Mouse (Mus musculus): ENCODE measurements around the gene Serinc4. TPM values are rescaled to one million over a fixed set of nuclear protein-coding genes. Genes with fewer than 3 reads are reported as not detected.

Gene Serinc4
- polyA plus RNA-seq, 1 experiment from 2014 or later: 1.3 TPM

DNA sequence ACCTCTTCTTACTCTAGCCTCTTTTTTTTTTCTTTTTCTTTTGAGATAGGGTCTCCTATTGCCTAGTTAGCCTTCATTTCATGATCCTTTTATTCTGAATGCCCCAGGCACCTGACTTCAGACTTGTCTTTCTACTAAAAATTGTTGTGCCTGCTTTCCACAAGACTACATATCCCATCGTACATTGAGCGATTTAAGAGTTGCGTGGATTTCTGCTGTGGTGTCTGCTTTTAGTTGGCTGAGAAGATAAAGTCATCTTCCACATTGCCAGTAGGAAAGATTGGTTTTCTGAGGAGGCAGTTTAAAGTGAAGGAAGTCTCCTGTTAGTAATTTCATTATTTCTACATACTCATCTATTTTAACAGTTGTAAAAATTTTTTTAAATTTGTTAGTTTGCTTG is 41.0 kb downstream of the Serinc4 start:
- 87% methylated on average over 3 of the region's 3 CpGs for WGBS
- peak overlapping the region; percentile 97; the same call in 1 of the 2 replicates for H3K9ac ChIP-seq (replicated peaks)
- no peaks in the 10 kb centered on the region for H3K27me3 ChIP-seq
- H3K4me2 ChIP-seq (replicated peaks): peak overlapping the region; percentile 70
- no peak for ATAC-seq (replicated peaks)
- H3K36me3 ChIP-seq: peaks cover 16% of the 10 kb centered on the region
- peak overlapping the region; percentile 91; the same call in 1 of the 2 replicates for H3K4me3 ChIP-seq
- no peaks in the 10 kb centered on the region for H3K9me3 ChIP-seq
- no peak overlapping the region for H3K27ac ChIP-seq (replicated peaks)
- H3K4me1 ChIP-seq: peaks cover 31% of the 10 kb centered on the region

DNA sequence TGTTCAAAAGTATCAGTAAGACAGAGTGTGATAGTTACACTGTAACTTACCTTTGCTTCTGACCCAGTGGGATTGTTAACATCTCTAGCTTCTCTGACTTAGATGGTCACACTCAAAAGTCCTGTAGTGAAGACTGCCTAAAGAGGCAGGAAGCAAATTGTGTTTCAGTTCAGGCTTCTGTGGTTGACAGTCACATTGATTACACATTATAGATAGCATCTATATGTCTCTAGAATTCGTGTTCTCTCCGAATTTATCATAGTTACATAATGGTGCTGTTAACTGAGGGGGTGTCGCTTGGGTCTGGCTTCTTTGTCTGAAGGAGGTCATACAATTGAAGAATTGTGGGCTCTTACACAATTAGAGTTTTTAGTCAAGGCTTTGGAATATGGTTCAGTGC is 41.5 kb downstream of the Serinc4 start:
- H3K27me3 ChIP-seq: no peaks in the 10 kb centered on the region
- no peak overlapping the region for H3K27ac ChIP-seq (replicated peaks)
- H3K4me2 ChIP-seq (replicated peaks): peak overlapping the region; percentile 70
- H3K4me1 ChIP-seq: peaks cover 31% of the 10 kb centered on the region
- peak overlapping the region; percentile 97; the same call in 1 of the 2 replicates for H3K9ac ChIP-seq (replicated peaks)
- WGBS: 65% methylated on average over 3 of the region's 3 CpGs
- peak overlapping the region; percentile 91 for H3K4me3 ChIP-seq
- peaks cover 16% of the 10 kb centered on the region for H3K36me3 ChIP-seq
- no peaks in the 10 kb centered on the region for H3K9me3 ChIP-seq
- no peak for ATAC-seq (replicated peaks)

DNA sequence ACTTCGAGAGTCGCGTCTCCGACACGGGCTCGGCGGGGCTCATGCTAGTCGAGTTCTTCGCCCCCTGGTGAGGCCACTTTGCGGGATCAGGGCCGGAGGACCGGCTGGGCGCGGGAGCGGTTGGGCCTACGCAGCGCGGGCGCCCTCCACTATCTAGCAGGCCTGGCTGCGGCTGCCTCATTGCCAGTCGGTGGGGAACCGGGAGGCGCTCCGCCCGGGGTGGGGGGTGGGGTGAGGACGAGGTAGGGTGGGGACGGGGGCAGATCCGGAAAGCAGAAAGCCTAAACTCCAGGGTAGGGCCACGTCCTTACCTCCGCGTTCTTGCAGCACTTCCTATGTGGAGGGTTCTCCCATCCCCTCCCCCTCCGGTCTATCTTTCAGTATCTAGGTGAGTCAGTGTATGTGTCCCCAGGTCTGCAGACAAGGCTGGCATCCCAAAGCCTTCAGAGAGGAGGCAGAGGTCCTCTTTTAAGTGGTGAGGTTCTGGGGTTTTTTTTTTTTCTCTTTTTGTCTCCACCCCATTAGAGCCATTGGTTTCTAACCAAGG is 42.4 kb downstream of the Serinc4 start:
- peak; percentile 65 for ATAC-seq (replicated peaks)
- Histone ChIP-seq H3K9me3 (no peaks in the 10 kb centered on the region), H3K4me2 (replicated peaks) (peak overlapping the region; percentile 70), H3K27me3 (no peaks in the 10 kb centered on the region), H3K4me3 (peak overlapping the region; percentile 91), H3K4me1 (peaks cover 31% of the 10 kb centered on the region), H3K36me3 (peaks cover 12% of the 10 kb centered on the region), H3K27ac (replicated peaks) (peak overlapping the region; percentile 97), H3K9ac (replicated peaks) (peak overlapping the region; percentile 97)
- WGBS: under 1% methylated on average over 32 of the region's 32 CpGs

DNA sequence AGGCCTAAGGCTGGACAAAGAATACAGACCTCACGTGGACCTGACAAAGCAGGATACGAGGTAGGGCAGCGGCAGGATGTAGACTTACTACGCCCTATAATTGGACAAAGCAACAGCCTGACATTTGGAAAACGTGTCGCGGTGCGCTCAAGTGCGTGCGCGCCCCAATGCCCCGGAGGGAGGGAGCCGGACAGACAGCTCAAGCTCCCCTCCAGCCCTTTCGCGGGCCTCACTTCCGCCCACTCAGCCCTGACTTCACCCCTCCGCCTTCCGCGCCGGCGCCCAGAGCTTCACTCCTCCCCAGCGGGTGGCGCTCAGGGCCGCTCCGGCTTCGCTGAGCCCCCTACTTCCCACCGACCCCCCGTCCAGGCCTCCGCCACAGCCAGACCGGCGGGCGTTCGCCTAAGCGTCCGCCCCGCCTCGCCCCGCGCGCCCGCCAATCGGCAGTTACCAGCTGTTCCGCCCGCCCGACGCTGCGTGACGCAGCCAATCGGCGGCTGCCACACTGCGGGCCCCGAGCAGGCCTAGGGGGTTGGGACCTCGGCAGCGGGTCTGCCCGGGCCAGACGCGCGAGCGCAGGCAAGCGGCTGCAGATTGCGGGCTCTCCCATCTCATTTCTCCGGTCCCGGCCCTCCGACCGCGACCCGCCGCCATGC is 43.1 kb downstream of the Serinc4 start, which contains the start of the genes Pdia3 and Catsper2:
Gene Pdia3, plus strand, starts transcription at position 389 of the 656 bp plus-strand sequence.
Gene Catsper2, minus strand, starts transcription at position 406 of the 656 bp plus-strand sequence.
- ATAC-seq (replicated peaks): peak; percentile 100
- Histone ChIP-seq H3K4me1 (peaks cover 31% of the 10 kb centered on the region), H3K9ac (replicated peaks) (peak within 1 kb of the TSS; percentile 97), H3K27me3 (no peaks in the 10 kb centered on the region), H3K27ac (replicated peaks) (peak within 1 kb of the TSS; percentile 97), H3K36me3 (peaks cover 8% of the 10 kb centered on the region), H3K4me2 (replicated peaks) (peak within 1 kb of the TSS; percentile 70), H3K9me3 (no peaks in the 10 kb centered on the region), H3K4me3 (peak within 1 kb of the TSS; percentile 91)
- WGBS: 0% methylated on average over 64 of the region's 68 CpGs

DNA sequence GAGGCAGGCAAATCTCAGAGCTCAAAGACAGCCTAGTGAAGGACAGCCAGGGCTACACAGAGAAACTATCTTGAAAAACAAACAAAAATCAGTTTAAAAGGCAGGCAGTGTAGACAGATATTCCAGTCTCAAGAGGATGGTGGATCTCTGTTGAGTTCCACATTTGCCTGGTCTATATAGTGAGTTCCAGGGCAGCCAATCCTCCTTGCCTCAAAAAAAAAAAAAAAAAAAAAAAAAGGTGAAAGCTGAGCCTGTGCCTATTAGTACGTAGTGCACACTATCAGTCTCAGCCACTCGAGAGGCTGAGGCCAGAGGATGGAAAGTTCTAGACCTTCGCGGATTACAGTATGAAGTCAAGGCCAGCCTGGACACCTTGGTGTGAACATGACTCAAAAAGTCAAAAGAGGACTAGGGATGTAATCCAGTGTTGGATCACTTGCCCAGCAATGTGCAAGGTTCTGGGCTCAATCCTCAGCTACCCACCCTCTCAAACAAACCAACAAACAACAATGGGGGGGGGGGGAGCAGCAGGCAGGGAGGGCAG is 43.7 kb downstream of the Serinc4 start:
- Histone ChIP-seq H3K36me3 (peaks cover 5% of the 10 kb centered on the region; the same call in 1 of the 2 replicates), H3K4me1 (peaks cover 31% of the 10 kb centered on the region), H3K9me3 (no peaks in the 10 kb centered on the region), H3K9ac (replicated peaks) (peak overlapping the region; percentile 69), H3K27ac (replicated peaks) (peak overlapping the region; percentile 97), H3K4me2 (replicated peaks) (peak overlapping the region; percentile 47), H3K4me3 (peak overlapping the region; percentile 91), H3K27me3 (no peaks in the 10 kb centered on the region)
- no peak for ATAC-seq (replicated peaks)
- 12% methylated on average over 4 of the region's 4 CpGs for WGBS

DNA sequence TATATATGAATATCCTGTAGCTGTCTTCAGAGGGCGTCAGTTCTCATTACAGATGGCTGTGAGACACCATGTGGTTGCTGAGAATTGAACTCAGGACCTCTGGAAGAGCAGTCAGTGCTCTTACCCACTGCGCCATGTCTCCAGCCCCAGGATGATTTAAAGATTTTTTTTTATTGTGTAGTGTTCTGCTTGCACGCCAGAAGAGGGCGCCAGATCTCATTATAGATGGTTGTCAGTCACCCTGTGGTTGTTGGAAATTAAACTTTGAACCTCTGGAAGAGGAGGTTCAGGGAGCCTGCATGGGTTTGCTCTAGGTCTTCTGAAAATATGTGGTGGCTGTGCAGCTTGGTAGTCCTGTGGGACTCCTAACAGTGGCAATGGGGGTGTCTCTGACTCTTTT is 48.4 kb downstream of the Serinc4 start:
- no peak overlapping the region for H3K27ac ChIP-seq (replicated peaks)
- no peak for ATAC-seq (replicated peaks)
- no peak overlapping the region for H3K4me2 ChIP-seq (replicated peaks)
- WGBS: 33% methylated on average over 4 of the region's 4 CpGs
- no peaks in the 10 kb centered on the region for H3K9me3 ChIP-seq
- peaks cover 8% of the 10 kb centered on the region for H3K4me1 ChIP-seq
- H3K27me3 ChIP-seq: no peaks in the 10 kb centered on the region
- H3K9ac ChIP-seq (replicated peaks): no peak overlapping the region
- no peak overlapping the region for H3K4me3 ChIP-seq
- no peaks in the 10 kb centered on the region for H3K36me3 ChIP-seq

DNA sequence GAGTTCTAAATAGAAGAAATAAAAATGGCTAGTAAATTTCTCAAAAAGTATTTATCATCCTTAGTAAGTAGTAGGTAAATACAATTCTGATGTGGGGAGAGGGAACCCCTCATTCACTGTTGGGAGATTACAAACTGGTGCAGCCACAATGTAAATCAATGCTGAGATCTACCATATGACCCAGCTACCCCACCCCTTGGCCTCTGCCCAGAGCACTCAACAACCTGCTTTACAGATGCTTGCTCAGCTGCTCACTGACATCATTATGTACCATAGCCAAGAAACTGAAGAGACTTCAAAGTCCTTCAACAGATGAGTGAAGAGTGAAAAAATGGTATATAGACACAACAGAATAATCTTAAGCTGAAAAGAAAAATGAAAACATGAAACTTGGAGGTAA is 53.3 kb downstream of the Serinc4 start:
- no peak overlapping the region for H3K4me3 ChIP-seq
- no peaks in the 10 kb centered on the region for H3K9me3 ChIP-seq
- no peaks in the 10 kb centered on the region for H3K4me1 ChIP-seq
- ATAC-seq (replicated peaks): no peak
- H3K27me3 ChIP-seq: no peaks in the 10 kb centered on the region
- H3K4me2 ChIP-seq (replicated peaks): no peak overlapping the region
- H3K27ac ChIP-seq (replicated peaks): no peak overlapping the region
- H3K36me3 ChIP-seq: no peaks in the 10 kb centered on the region
- H3K9ac ChIP-seq (replicated peaks): no peak overlapping the region

DNA sequence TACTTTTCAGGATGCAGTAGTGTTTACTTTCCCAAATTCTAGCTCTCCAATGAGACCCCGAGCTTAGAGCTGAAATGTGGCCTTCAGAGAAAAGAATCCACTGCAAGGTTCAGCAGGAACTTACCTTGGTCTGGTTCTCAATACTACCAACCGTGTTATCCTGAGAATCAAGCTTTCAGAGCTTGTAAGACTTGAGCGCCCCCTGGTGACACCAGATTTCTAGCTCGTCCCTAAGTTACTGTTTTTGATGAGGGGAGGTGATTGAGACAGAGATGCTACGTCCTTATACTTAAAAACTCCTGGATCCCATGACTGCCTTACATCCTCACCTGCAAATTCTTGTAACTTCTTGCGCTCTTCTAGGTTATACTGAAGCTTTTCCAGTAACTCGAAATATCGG is 60.0 kb downstream of the Serinc4 start:
- Histone ChIP-seq H3K4me2 (replicated peaks) (no peak overlapping the region), H3K27me3 (no peaks in the 10 kb centered on the region), H3K9ac (replicated peaks) (no peak overlapping the region), H3K4me1 (no peaks in the 10 kb centered on the region), H3K27ac (replicated peaks) (no peak overlapping the region), H3K9me3 (no peaks in the 10 kb centered on the region), H3K4me3 (no peak overlapping the region), H3K36me3 (no peaks in the 10 kb centered on the region)
- 14% methylated on average over 8 of the region's 8 CpGs for WGBS
- ATAC-seq (replicated peaks): no peak

Small RNA genes lying within 50 kb of the gene (microRNA-seq; reads per million reads assigned to microRNA genes)
- gene Gm22953: not detected

Other genes with a start within 250 kb of the Serinc4 start
- 186 and 197 TPM in 2 replicates for gene Trp53bp1, start 185.4 kb downstream of the Serinc4 start, polyA plus RNA-seq (2015; fragmentation: Nextera tagmentation; extraction: Ambion mirVana)
- 9.4 and 13.9 TPM in 2 replicates for gene Map1a, start 167.2 kb downstream of the Serinc4 start, polyA plus RNA-seq (2015; fragmentation: Nextera tagmentation; extraction: Ambion mirVana)
- gene Ppip5k1, start 101.4 kb downstream of the Serinc4 start, polyA plus RNA-seq (2015; fragmentation: Nextera tagmentation; extraction: Ambion mirVana): 13.8 and 16.6 TPM in 2 replicates
- 23.8 and 25.1 TPM in 2 replicates for gene Ckmt1, start 99.1 kb downstream of the Serinc4 start, polyA plus RNA-seq (2015; fragmentation: Nextera tagmentation; extraction: Ambion mirVana)
- gene Strc, start 69.6 kb downstream of the Serinc4 start, polyA plus RNA-seq (2015; fragmentation: Nextera tagmentation; extraction: Ambion mirVana): 0.03 TPM in 1 of 2 replicates, not detected in the other
- gene Pdia3, start 43.0 kb downstream of the Serinc4 start, polyA plus RNA-seq (2015; fragmentation: Nextera tagmentation; extraction: Ambion mirVana): 311 and 322 TPM in 2 replicates
- 3.8 and 4.2 TPM in 2 replicates for gene Catsper2, start 43.0 kb downstream of the Serinc4 start, polyA plus RNA-seq (2015; fragmentation: Nextera tagmentation; extraction: Ambion mirVana)
- 1.8 and 1.9 TPM in 2 replicates for gene Ell3, start 12.5 kb downstream of the Serinc4 start, polyA plus RNA-seq (2015; fragmentation: Nextera tagmentation; extraction: Ambion mirVana)
- 330 and 368 TPM in 2 replicates for gene Serf2, start 7.6 kb downstream of the Serinc4 start, polyA plus RNA-seq (2015; fragmentation: Nextera tagmentation; extraction: Ambion mirVana)
- gene Hypk, start 3.5 kb downstream of the Serinc4 start, polyA plus RNA-seq (2015; fragmentation: Nextera tagmentation; extraction: Ambion mirVana): 112 TPM in 2 replicates
- 69.9 and 73.1 TPM in 2 replicates for gene Mfap1b, start 17.3 kb upstream of the Serinc4 start, polyA plus RNA-seq (2015; fragmentation: Nextera tagmentation; extraction: Ambion mirVana)
- gene Mfap1a, start 49.9 kb upstream of the Serinc4 start, polyA plus RNA-seq (2015; fragmentation: Nextera tagmentation; extraction: Ambion mirVana): 32.5 and 34.5 TPM in 2 replicates
- gene Wdr76, start 49.9 kb upstream of the Serinc4 start, polyA plus RNA-seq (2015; fragmentation: Nextera tagmentation; extraction: Ambion mirVana): 7.2 and 8.2 TPM in 2 replicates